Mouse (Mus musculus) limb, embryonic 10.5 days (tissue): ENCODE measurements around the gene Prf1. TPM values are rescaled to one million over a fixed set of nuclear protein-coding genes. Genes with fewer than 3 reads are reported as not detected.

Source experiments
- DNase-seq: peaks from one replicate; pipeline ENCODE4 v3.0.0-alpha.2; 2017; ENCODE audit warnings: low spot score
- H3K27ac ChIP-seq: fragments of 300-500 bp; sonication (generic); 2 replicates; pipeline ENCODE4 v1.5.1; 2016; ENCODE audit warnings: mild to moderate bottlenecking
- H3K27me3 ChIP-seq: fragments of 300-500 bp; sonication (generic); 2 replicates; pipeline ENCODE4 v1.6.1; 2016; ENCODE audit warnings: low read depth, mild to moderate bottlenecking; ENCODE audit not compliant: poor library complexity, severe bottlenecking
- H3K36me3 ChIP-seq: fragments of 300-500 bp; sonication (generic); 2 replicates; pipeline ENCODE4 v1.6.1; 2016; ENCODE audit warnings: mild to moderate bottlenecking, moderate library complexity
- H3K4me1 ChIP-seq: fragments of 300-500 bp; sonication (generic); 2 replicates; pipeline ENCODE4 v1.6.1; 2016
- H3K4me3 ChIP-seq: fragments of 300-500 bp; sonication (generic); 2 replicates; pipeline ENCODE4 v1.5.1; 2016; ENCODE audit warnings: mild to moderate bottlenecking, moderate library complexity
- H3K9me3 ChIP-seq: fragments of 300-500 bp; sonication (generic); replicated peaks from 2 replicates; pipeline ENCODE4 v1.6.1; 2016; ENCODE audit warnings: mild to moderate bottlenecking
- WGBS: fragments of 180-500 bp; shearing (Covaris S2); methylation state at CpG from one replicate; pipeline ENCODE4 v1.1.7; 2016; 5-methylcytosine and 5-hydroxymethylcytosine counted together
- polyA plus RNA-seq: library from polyadenylated mRNA; unstranded; fragments of >200 nt; fragmentation: Nextera tagmentation; extraction: Ambion mirVana; gene quantifications from 2 replicates; pipeline ENCODE4 v1.2.1, GENCODE M21; 2016

Gene Prf1
- polyA plus RNA-seq, 1 experiment from 2014 or later: not detected

- Histone ChIP-seq H3K4me3 (peak within 1 kb of the TSS; percentile 72), H3K9me3 (no peaks in the 10 kb centered on the region), H3K36me3 (no peaks in the 10 kb centered on the region), H3K27me3 (peaks cover 46% of the 10 kb centered on the region), H3K27ac (peak within 1 kb of the TSS; percentile 87), H3K4me1 (peaks cover 39% of the 10 kb centered on the region)
- WGBS: 1% methylated on average over 74 of the region's 75 CpGs
- peak; percentile 78 for DNase-seq
Measured at GRCm38 (mm10) chr10:61273081-61273843, 24.4 kb upstream of the Prf1 start, which contains the start of gene Adamts14. Adamts14 (minus strand) TSS chr10:61273438.

- no peaks in the 10 kb centered on the region for H3K36me3 ChIP-seq
- H3K9me3 ChIP-seq: no peaks in the 10 kb centered on the region
- peaks cover 39% of the 10 kb centered on the region for H3K4me1 ChIP-seq
- peaks cover 46% of the 10 kb centered on the region for H3K27me3 ChIP-seq
- peak overlapping the region; percentile 87 for H3K27ac ChIP-seq
- H3K4me3 ChIP-seq: peak overlapping the region; percentile 72
- no peak for DNase-seq
- 57% methylated on average over 7 of the region's 7 CpGs for WGBS
Measured at GRCm38 (mm10) chr10:61273844-61274215, 23.8 kb upstream of the Prf1 start.

- Histone ChIP-seq H3K27ac (no peak overlapping the region), H3K4me1 (peaks cover 39% of the 10 kb centered on the region), H3K9me3 (no peaks in the 10 kb centered on the region), H3K36me3 (no peaks in the 10 kb centered on the region), H3K4me3 (no peak overlapping the region), H3K27me3 (peaks cover 46% of the 10 kb centered on the region)
- WGBS: 56% methylated on average over 2 of the region's 2 CpGs
- DNase-seq: no peak
Measured at GRCm38 (mm10) chr10:61274532-61274931, 23.1 kb upstream of the Prf1 start.

GRCm38 (mm10) chr10:61275669-61276110 is 21.9 kb upstream of the Prf1 start:
- peak; percentile 58 for DNase-seq
- Histone ChIP-seq H3K4me1 (peaks cover 39% of the 10 kb centered on the region), H3K9me3 (no peaks in the 10 kb centered on the region), H3K27ac (peak overlapping the region; percentile 20; the same call in 1 of the 2 replicates), H3K4me3 (peak overlapping the region; percentile 26), H3K27me3 (peaks cover 41% of the 10 kb centered on the region), H3K36me3 (no peaks in the 10 kb centered on the region)
- WGBS: 5% methylated on average over 5 of the region's 5 CpGs

GRCm38 (mm10) chr10:61277051-61277450 is 20.6 kb upstream of the Prf1 start:
- Histone ChIP-seq H3K36me3 (no peaks in the 10 kb centered on the region), H3K4me3 (no peak overlapping the region), H3K27me3 (peaks cover 32% of the 10 kb centered on the region), H3K4me1 (peaks cover 35% of the 10 kb centered on the region), H3K27ac (no peak overlapping the region), H3K9me3 (no peaks in the 10 kb centered on the region)
- no peak for DNase-seq
- WGBS: 94% methylated on average over 6 of the region's 6 CpGs

GRCm38 (mm10) chr10:61277918-61278674 is 19.5 kb upstream of the Prf1 start:
- DNase-seq: no peak
- WGBS: 79% methylated on average over 14 of the region's 14 CpGs
- peaks cover 24% of the 10 kb centered on the region for H3K4me1 ChIP-seq
- H3K4me3 ChIP-seq: no peak overlapping the region
- no peak overlapping the region for H3K27ac ChIP-seq
- no peaks in the 10 kb centered on the region for H3K36me3 ChIP-seq
- no peaks in the 10 kb centered on the region for H3K9me3 ChIP-seq
- peaks cover 22% of the 10 kb centered on the region for H3K27me3 ChIP-seq

GRCm38 (mm10) chr10:61281115-61281514 is 16.5 kb upstream of the Prf1 start:
- Histone ChIP-seq H3K9me3 (no peaks in the 10 kb centered on the region), H3K4me1 (0 out of 2 replicates have a peak, but pooled peaks cover 4% of the 10 kb centered on the region), H3K27ac (no peak overlapping the region), H3K36me3 (no peaks in the 10 kb centered on the region), H3K4me3 (no peak overlapping the region), H3K27me3 (no peaks in the 10 kb centered on the region)
- DNase-seq: no peak
- 81% methylated on average over 5 of the region's 5 CpGs for WGBS

- Histone ChIP-seq H3K36me3 (no peaks in the 10 kb centered on the region), H3K27me3 (no peaks in the 10 kb centered on the region), H3K4me3 (no peak overlapping the region), H3K27ac (no peak overlapping the region), H3K4me1 (no peaks in the 10 kb centered on the region), H3K9me3 (no peaks in the 10 kb centered on the region)
- no peak for DNase-seq
- WGBS: 90% methylated on average over 4 of the region's 4 CpGs
Measured at GRCm38 (mm10) chr10:61284309-61284708, 13.3 kb upstream of the Prf1 start.

- Histone ChIP-seq H3K4me3 (no peak overlapping the region), H3K27me3 (no peaks in the 10 kb centered on the region), H3K4me1 (no peaks in the 10 kb centered on the region), H3K9me3 (no peaks in the 10 kb centered on the region), H3K36me3 (no peaks in the 10 kb centered on the region), H3K27ac (no peak overlapping the region)
- WGBS: 80% methylated on average over 11 of the region's 11 CpGs
- no peak for DNase-seq
Measured at GRCm38 (mm10) chr10:61285271-61285670, 12.4 kb upstream of the Prf1 start.

GRCm38 (mm10) chr10:61286246-61286645 is 11.4 kb upstream of the Prf1 start:
- 84% methylated on average over 7 of the region's 7 CpGs for WGBS

GRCm38 (mm10) chr10:61290016-61290415 is 7.6 kb upstream of the Prf1 start:
- Histone ChIP-seq H3K9me3 (no peaks in the 10 kb centered on the region), H3K27ac (no peak overlapping the region), H3K27me3 (no peaks in the 10 kb centered on the region), H3K4me1 (no peaks in the 10 kb centered on the region), H3K4me3 (no peak overlapping the region), H3K36me3 (no peaks in the 10 kb centered on the region)
- no peak for DNase-seq
- 91% methylated on average over 2 of the region's 2 CpGs for WGBS

More at GRCm38 (mm10) chr10:61286246-61286645, 11.4 kb upstream of the Prf1 start:
- no peak for DNase-seq
- no peaks in the 10 kb centered on the region for H3K4me1 ChIP-seq
- no peak overlapping the region for H3K4me3 ChIP-seq
- H3K36me3 ChIP-seq: no peaks in the 10 kb centered on the region
- H3K9me3 ChIP-seq: no peaks in the 10 kb centered on the region
- no peak overlapping the region for H3K27ac ChIP-seq
- no peaks in the 10 kb centered on the region for H3K27me3 ChIP-seq

GRCm38 (mm10) chr10:61290479-61290878 is 7.2 kb upstream of the Prf1 start:
- WGBS: 83% methylated on average over 2 of the region's 2 CpGs
- no peaks in the 10 kb centered on the region for H3K9me3 ChIP-seq
- no peak overlapping the region for H3K27ac ChIP-seq
- DNase-seq: no peak
- no peak overlapping the region for H3K4me3 ChIP-seq
- no peaks in the 10 kb centered on the region for H3K27me3 ChIP-seq
- H3K36me3 ChIP-seq: no peaks in the 10 kb centered on the region
- no peaks in the 10 kb centered on the region for H3K4me1 ChIP-seq

- no peaks in the 10 kb centered on the region for H3K9me3 ChIP-seq
- no peak overlapping the region for H3K4me3 ChIP-seq
- 85% methylated on average over 8 of the region's 8 CpGs for WGBS
- no peaks in the 10 kb centered on the region for H3K27me3 ChIP-seq
- no peak overlapping the region for H3K27ac ChIP-seq
- no peaks in the 10 kb centered on the region for H3K36me3 ChIP-seq
- no peaks in the 10 kb centered on the region for H3K4me1 ChIP-seq
- no peak for DNase-seq
Measured at GRCm38 (mm10) chr10:61294242-61294641, 3.4 kb upstream of the Prf1 start.
